In genomic region chr19:56749343-56749742, GRCm38 (mm10) we compare ENCODE assay signal across 13 mouse cellular contexts. TPM values are rescaled to one million over a fixed set of nuclear protein-coding genes. Genes with fewer than 3 reads are reported as not detected.
DNase-seq lines count a peak whose midpoint lies in the region; ATAC-seq and TF ChIP-seq lines count a peak whose summit lies in the region.
"Had no signal": no experiment of that assay in that cellular context is flagged by ENCODE, and none has a peak within 500 bp of the region (broad histone marks: within the 10 kb centered on the region; RNA-seq: fewer than 3 reads in every experiment).

No protein-coding gene starts in this region.

- no peaks in the 10 kb centered on the region for H3K36me3 ChIP-seq in limb, embryonic 11.5 days (ENCODE audit: control insufficient read depth, insufficient read depth, low read length)
- no peaks in the 10 kb centered on the region for H3K36me3 ChIP-seq in limb, embryonic 10.5 days
- no peaks in the 10 kb centered on the region for H3K36me3 ChIP-seq in kidney, embryonic 16.5 days (ENCODE audit: insufficient read depth, low read length)
- no peaks in the 10 kb centered on the region for H3K36me3 ChIP-seq in forebrain, postnatal 0 days (ENCODE audit: insufficient read depth)
- no peaks in the 10 kb centered on the region for H3K36me3 ChIP-seq in intestine, embryonic 15.5 days

- no peak overlapping the region for H3K9ac ChIP-seq in limb, embryonic 11.5 days (ENCODE audit: low read length)
- H3K9ac ChIP-seq in kidney, embryonic 16.5 days (replicated peaks; ENCODE audit: low read length), result no peak overlapping the region
- H3K9ac ChIP-seq in forebrain, postnatal 0 days, result no peak overlapping the region
- H3K9ac ChIP-seq in intestine, embryonic 15.5 days, result no peak overlapping the region

- peak; percentile 37 for DNase-seq in limb, embryonic 11.5 days (ENCODE audit: low spot score)
- no peak for DNase-seq in limb, embryonic 10.5 days (ENCODE audit: low spot score)
- DNase-seq in retina, postnatal 1 day, result peak; percentile 66
- DNase-seq in forebrain, postnatal 0 days, result no peak
- DNase-seq in cerebellum, postnatal 4 days (ENCODE audit: low spot score in 2 of 2), result no peak
- DNase-seq: cerebellum, postnatal 10 days; lung, adult 2 months had no signal

- no peak for TF ChIP-seq CTCF in forebrain, postnatal 0 days (IDR thresholded peaks at IDR 0.05; ENCODE audit: low read depth)

- H3K4me3 ChIP-seq in limb, embryonic 11.5 days (ENCODE audit: low read depth, low read length), result no peak overlapping the region
- H3K4me3 ChIP-seq in limb, embryonic 10.5 days, result no peak overlapping the region
- no peak overlapping the region for H3K4me3 ChIP-seq in brown adipose tissue, adult 24 weeks (ENCODE audit: insufficient read depth, low read depth, low read length)
- H3K4me3 ChIP-seq in kidney, embryonic 16.5 days (ENCODE audit: low read length), result no peak overlapping the region
- no peak overlapping the region for H3K4me3 ChIP-seq in forebrain, postnatal 0 days (ENCODE audit: low read depth, low read length)
- no peak overlapping the region for H3K4me3 ChIP-seq in intestine, embryonic 15.5 days (replicated peaks)
- H3K4me3 ChIP-seq: erythroblast, embryonic 14.5 days; layer of hippocampus, adult 2 months; megakaryocyte, embryonic 14.5 days had no signal

- no peaks in the 10 kb centered on the region for H3K9me3 ChIP-seq in limb, embryonic 11.5 days (ENCODE audit: control insufficient read depth, low read length)
- H3K9me3 ChIP-seq in limb, embryonic 10.5 days (replicated peaks), result no peaks in the 10 kb centered on the region
- H3K9me3 ChIP-seq in kidney, embryonic 16.5 days (ENCODE audit: low read length), result no peaks in the 10 kb centered on the region
- no peaks in the 10 kb centered on the region for H3K9me3 ChIP-seq in forebrain, postnatal 0 days (ENCODE audit: low read length)
- H3K9me3 ChIP-seq in intestine, embryonic 15.5 days, result no peaks in the 10 kb centered on the region
- H3K9me3 ChIP-seq: megakaryocyte, embryonic 14.5 days had no signal

- 28% methylated on average over 3 of the region's 3 CpGs for WGBS in limb, embryonic 11.5 days
- WGBS in limb, embryonic 10.5 days, result 42% methylated on average over 3 of the region's 3 CpGs
- 23% methylated on average over 3 of the region's 3 CpGs for WGBS in kidney, embryonic 16.5 days
- 64% methylated on average over 3 of the region's 3 CpGs for WGBS in forebrain, postnatal 0 days
- WGBS in intestine, embryonic 15.5 days, result 62% methylated on average over 3 of the region's 3 CpGs

- no peak overlapping the region for H3K4me2 ChIP-seq in limb, embryonic 11.5 days (ENCODE audit: low read depth, severe bottlenecking)
- no peak overlapping the region for H3K4me2 ChIP-seq in kidney, embryonic 16.5 days (replicated peaks; ENCODE audit: low read depth, low read length)
- H3K4me2 ChIP-seq in forebrain, postnatal 0 days (ENCODE audit: low read depth), result no peak overlapping the region
- no peak overlapping the region for H3K4me2 ChIP-seq in intestine, embryonic 15.5 days (replicated peaks)

- peaks cover 2% of the 10 kb centered on the region; the same call in 1 of the 2 replicates for H3K4me1 ChIP-seq in limb, embryonic 11.5 days (ENCODE audit: control insufficient read depth, insufficient read depth, low read length)
- H3K4me1 ChIP-seq in limb, embryonic 10.5 days, result peaks cover 15% of the 10 kb centered on the region; the same call in 1 of the 2 replicates
- H3K4me1 ChIP-seq in brown adipose tissue, adult 24 weeks (ENCODE audit: control insufficient read depth, insufficient read depth, insufficient read length, low read length), result no peaks in the 10 kb centered on the region
- H3K4me1 ChIP-seq in kidney, embryonic 16.5 days (ENCODE audit: insufficient read depth, low read length), result peaks cover 24% of the 10 kb centered on the region; the same call in 1 of the 2 replicates
- H3K4me1 ChIP-seq in forebrain, postnatal 0 days (ENCODE audit: insufficient read depth), result no peaks in the 10 kb centered on the region
- no peaks in the 10 kb centered on the region for H3K4me1 ChIP-seq in intestine, embryonic 15.5 days (replicated peaks)

- no peak overlapping the region for H3K27ac ChIP-seq in limb, embryonic 11.5 days (replicated peaks; ENCODE audit: low read depth, low read length)
- H3K27ac ChIP-seq in limb, embryonic 10.5 days, result no peak overlapping the region
- H3K27ac ChIP-seq in brown adipose tissue, adult 24 weeks (replicated peaks; ENCODE audit: low read depth, low read length), result 0 out of 2 replicates have a peak overlapping the region, but pooled peaks have one; percentile 8
- H3K27ac ChIP-seq in kidney, embryonic 16.5 days (ENCODE audit: low read length), result peak overlapping the region; percentile 37; the same call in 1 of the 2 replicates
- H3K27ac ChIP-seq in forebrain, postnatal 0 days (ENCODE audit: low read depth, low read length), result no peak overlapping the region
- no peak overlapping the region for H3K27ac ChIP-seq in intestine, embryonic 15.5 days
- H3K27ac ChIP-seq: layer of hippocampus, adult 2 months had no signal

- no peaks in the 10 kb centered on the region for H3K27me3 ChIP-seq in limb, embryonic 11.5 days (ENCODE audit: control insufficient read depth, insufficient read depth, low read length)
- no peaks in the 10 kb centered on the region for H3K27me3 ChIP-seq in limb, embryonic 10.5 days (ENCODE audit: low read depth, poor library complexity, severe bottlenecking)
- no peaks in the 10 kb centered on the region for H3K27me3 ChIP-seq in kidney, embryonic 16.5 days (ENCODE audit: insufficient read depth, low read length)
- H3K27me3 ChIP-seq in forebrain, postnatal 0 days (ENCODE audit: insufficient read depth, low read length), result no peaks in the 10 kb centered on the region
- no peaks in the 10 kb centered on the region for H3K27me3 ChIP-seq in intestine, embryonic 15.5 days (replicated peaks)

- no peak for ATAC-seq in limb, embryonic 11.5 days (ENCODE audit: insufficient number of reproducible peaks, low FRiP score, low TSS enrichment, low read depth)
- peak; percentile 63; the same call in 1 of the 2 replicates for ATAC-seq in kidney, embryonic 16.5 days (ENCODE audit: low FRiP score, low TSS enrichment)
- ATAC-seq in forebrain, postnatal 0 days, result no peak
- no peak for ATAC-seq in intestine, embryonic 15.5 days

RNA-seq across cellular contexts. Expression of gene Adrb1, which starts 27.3 kb away (rescaled TPM):
- polyA plus RNA-seq in limb, embryonic 11.5 days (2014; fragmentation: Nextera tagmentation; extraction: Ambion mirVana), result 0.24 and 0.33 TPM in 2 replicates
- 0.16 TPM in 1 of 2 replicates, not detected in the other for polyA plus RNA-seq in limb, embryonic 10.5 days (2016; fragmentation: Nextera tagmentation; extraction: Ambion mirVana)
- polyA plus RNA-seq in brown adipose tissue, adult 24 weeks (2012; ENCODE audit: insufficient read depth, insufficient read length, missing spikeins), result 21.8 and 23.9 TPM in 2 replicates
- 0.06 and 0.21 TPM in 2 replicates for polyA plus RNA-seq in kidney, embryonic 16.5 days (2015; fragmentation: Nextera tagmentation; extraction: Ambion mirVana)
- total RNA-seq in forebrain, postnatal 0 days (2014; rRNA removed), result 7.3 and 8.5 TPM in 2 replicates
- 2.8 and 3.4 TPM in 2 replicates for polyA plus RNA-seq in forebrain, postnatal 0 days (2015; fragmentation: Nextera tagmentation; extraction: Ambion mirVana)
- polyA plus RNA-seq in intestine, embryonic 15.5 days (2015; fragmentation: Nextera tagmentation; extraction: Ambion mirVana), result 0.75 and 1.1 TPM in 2 replicates

Comparison
In these comparisons a context has a peak if more than half of its experiments do, and no peak if none do; other contexts are left out.
1. DNase-seq: peak in limb, embryonic 11.5 days (single experiment) and retina, postnatal 1 day (single experiment); none in limb, embryonic 10.5 days (single experiment), forebrain, postnatal 0 days (single experiment) and cerebellum, postnatal 4 days (0 of 2).
2. H3K27ac ChIP-seq: peak in brown adipose tissue, adult 24 weeks (single experiment) and kidney, embryonic 16.5 days (single experiment); none in limb, embryonic 11.5 days (single experiment), limb, embryonic 10.5 days (single experiment), forebrain, postnatal 0 days (single experiment) and intestine, embryonic 15.5 days (single experiment).